Mouse (Mus musculus): ENCODE data around the gene Ttll5. TPM values are rescaled to one million over a fixed set of nuclear protein-coding genes. Genes with fewer than 3 reads are reported as not detected.

Gene Ttll5
- total RNA-seq, 2 experiments from 2014 or later: 42.3 to 47.3 TPM

DNA sequence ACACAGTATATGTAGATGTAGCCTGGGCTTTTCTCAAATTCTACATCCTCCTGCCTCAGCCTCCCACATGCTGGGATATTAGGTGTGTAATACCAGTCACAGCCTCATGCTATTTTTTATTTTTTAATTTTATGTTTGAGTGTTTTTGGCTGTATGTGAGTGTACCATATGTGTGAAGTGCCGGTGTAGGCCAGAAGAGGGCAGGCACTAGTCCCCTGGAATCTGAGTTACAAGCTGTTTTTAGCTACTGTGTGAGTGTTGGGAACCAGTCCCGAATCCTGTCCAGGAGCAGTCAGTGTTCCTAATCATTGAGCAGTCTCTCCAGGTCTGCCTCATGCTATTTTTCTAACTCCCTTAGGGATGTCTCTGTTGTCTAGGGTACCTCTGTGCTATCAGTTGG, 13.3 kb downstream of the Ttll5 start:
- no peak for DNase-seq (ENCODE audit: low spot score in 2 of 2)

DNA sequence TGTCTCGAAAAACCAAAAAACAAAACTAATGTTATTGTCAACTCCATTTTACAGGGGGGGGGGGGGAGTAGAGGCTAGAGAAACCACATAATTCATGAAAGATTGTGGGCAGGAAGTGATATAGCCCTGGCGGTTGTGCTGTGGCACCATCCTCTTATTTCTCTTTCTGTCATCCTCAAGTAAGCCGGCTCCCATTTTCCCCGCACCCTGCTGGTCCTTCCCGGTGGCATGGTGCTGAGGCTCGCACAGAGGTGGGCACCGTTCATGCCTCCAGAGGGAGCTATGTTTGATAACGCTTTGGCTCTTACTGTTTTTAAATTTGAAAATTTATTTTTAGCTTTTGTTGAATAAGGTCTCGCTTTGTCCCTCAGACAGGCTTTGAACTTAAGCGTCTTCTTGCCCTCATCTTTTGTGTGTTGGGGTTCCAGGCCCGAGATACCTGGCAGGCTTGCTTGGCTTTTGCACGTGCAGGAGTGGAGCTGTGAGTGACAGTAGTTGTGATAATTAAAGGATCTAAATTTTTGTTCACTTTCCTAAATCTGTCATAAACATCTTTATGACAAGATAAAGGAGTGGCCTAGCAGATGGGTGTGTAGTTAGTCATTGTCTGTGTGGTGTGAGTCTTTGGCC, 15.0 kb downstream of the Ttll5 start:
- DNase-seq (ENCODE audit: low spot score in 2 of 2): no peak

DNA sequence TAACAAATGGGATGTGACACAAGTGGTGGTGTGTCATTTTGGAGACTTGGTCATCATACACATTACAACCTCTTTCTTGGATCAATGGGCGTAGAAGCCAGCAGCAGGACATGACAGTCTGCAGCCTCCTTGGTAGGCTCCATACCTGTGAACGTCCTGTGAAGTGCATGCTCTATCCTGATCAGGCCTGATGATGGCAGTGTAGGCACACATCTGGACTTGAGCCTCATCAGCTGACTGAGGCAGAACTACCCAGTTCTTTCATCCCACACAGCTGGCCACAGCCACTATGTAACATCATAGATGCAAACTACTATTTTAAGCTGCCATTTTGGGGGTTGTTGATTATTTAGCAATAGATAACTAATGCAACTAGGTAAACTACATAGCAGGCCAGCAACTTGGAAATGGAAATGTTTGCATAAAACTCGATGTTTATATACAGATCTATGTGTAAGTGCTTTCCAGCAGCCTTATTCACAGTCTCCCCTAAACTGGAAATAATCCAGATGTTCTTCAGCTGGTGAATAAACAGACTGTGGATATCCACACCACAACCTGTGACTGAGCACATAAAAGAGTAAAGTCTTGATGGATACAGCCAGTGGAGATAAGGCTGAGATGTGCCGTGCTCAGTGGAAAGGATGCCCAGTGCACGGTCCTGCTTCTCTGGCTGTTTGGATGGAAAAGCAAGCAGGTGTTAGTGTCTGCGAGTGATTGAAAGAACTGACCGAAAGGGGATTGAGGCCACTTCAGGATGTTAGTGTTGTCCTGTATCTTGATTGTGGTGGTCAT, 23.9 kb downstream of the Ttll5 start:
- no peak for DNase-seq (ENCODE audit: low spot score in 2 of 2)

DNA sequence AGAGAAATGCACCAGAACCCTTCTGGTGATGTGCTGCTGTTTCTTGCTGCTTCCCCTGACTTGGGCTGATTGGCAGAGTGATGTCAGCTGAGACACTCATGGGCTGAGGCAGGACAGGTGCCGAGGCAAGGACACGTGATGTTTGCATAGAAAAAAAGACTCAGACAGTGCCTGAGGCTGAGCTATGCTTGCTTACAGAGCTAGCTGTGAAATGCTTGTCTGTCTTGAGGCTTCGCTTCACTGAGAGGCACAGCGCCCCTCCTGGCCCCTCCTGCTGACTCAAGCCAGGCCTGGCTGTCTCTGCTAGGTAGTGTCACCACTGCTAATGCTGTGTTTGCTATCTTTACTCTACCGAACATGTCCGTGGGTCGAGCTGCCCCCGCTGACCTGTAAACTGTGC, 26.2 kb downstream of the Ttll5 start:
- DNase-seq (ENCODE audit: low spot score in 2 of 2): no peak

DNA sequence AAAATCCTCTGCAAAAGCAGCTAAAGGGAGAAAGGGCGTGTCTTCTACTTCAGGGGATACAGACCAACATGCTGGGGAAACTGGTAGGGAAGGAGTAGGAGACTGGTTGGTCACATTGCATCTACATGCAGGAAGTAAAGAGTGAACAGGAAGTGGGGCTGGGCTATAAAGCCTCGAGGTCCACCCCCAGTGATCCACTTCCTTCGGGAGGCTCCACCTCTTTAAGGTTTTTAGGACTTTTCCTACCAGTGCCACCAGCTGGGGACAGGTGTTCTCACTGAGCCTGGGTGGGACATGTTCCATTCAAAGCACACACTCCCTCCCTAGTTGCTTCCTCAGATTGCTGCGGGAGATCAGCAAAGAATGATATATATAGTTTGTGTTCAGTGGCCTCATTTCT, 29.4 kb downstream of the Ttll5 start:
- DNase-seq (ENCODE audit: low spot score in 2 of 2): no peak

DNA sequence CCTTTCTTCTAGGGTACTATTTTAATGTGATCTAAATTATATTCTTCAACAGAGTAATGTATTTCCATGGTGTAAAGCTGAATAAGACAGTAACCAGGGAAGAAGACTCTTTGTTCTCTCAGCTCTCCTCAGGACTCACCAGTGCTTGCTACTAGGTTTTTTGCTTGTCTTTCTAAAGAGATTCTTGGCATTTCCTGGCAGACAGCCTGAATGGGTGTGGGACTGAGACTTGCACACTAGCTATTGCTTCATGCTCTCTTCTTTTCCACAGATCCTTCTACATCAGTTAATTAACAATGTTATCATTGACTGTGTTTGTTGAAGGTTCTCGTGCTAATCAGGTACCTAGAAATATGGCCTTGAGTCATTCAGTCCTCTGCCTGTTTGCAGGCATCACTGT, 29.8 kb downstream of the Ttll5 start:
- no peak for DNase-seq (ENCODE audit: low spot score in 2 of 2)

DNA sequence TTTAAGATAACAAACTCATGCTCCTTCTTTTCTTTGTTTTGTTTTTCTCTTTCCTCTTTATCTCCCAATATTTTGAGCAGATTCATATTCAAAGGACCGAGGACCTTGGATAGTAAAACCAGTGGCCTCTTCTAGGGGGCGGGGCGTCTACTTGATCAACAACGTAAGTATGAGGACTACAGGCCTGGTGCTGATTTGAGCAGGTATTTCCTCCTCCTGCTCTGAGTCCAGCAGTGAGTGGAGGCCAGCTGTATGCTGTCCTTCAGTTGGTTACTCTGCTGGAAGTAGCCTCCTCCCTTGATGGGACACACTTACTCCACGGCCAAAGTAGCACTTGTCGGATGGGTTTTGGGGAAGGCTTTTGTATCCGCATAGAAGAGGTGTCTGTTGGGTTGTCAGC, 32.8 kb downstream of the Ttll5 start:
- no peak for DNase-seq (ENCODE audit: low spot score in 2 of 2)

DNA sequence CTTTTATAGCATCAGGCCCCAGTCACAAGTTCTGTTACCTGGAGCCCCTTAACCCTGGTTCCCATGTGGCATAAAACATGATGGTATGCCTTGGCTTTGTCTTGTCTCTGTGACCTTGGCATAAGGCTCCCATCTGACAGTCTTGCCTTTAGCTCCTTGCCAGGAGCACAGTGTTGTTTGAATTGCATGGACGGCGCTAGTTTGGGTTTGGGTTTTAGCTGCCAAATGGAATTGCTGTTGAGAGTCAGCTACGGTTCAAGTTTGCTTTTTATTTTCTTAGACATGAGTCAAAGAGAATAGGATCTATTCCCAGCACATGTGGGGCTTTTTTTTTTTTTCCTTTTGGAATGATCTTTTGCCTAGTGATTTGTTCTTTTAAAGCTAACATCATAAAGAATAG, 34.7 kb downstream of the Ttll5 start:
- no peak for DNase-seq (ENCODE audit: low spot score in 2 of 2)

DNA sequence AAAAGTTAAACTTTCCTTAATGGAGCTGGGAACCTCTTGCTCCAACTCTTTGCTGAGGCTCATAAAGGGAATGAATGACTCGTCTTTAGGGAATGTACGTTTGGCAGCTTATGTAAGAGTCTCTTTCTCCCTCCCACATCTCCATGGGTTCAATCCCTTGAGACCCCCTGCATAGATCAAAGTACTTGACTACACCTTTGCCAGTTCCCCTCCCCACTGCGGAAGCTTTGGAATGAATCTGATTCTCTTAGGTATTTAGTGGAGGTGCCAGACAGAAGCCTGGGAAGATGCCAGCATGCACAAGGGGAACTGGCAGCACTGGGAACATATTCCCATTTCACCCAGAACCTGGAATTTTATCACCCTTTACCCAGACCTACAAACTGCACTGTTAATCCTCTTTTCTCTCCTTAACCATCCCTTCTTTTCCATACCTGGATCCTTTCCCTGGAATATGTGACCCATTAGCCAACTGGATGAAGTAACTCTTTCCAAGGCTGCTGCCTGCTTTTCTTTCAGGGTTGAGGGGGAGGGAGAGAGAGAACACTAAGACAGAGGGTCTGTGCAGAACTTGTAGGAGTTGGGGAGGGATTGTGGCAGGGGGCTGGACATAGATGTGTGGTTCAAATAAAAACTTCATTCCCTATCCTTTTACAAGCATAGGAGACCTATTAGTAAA, 35.2 kb downstream of the Ttll5 start:
- peak in 1 of 2 experiments; percentile 16 for DNase-seq (ENCODE audit: low spot score in 2 of 2)

DNA sequence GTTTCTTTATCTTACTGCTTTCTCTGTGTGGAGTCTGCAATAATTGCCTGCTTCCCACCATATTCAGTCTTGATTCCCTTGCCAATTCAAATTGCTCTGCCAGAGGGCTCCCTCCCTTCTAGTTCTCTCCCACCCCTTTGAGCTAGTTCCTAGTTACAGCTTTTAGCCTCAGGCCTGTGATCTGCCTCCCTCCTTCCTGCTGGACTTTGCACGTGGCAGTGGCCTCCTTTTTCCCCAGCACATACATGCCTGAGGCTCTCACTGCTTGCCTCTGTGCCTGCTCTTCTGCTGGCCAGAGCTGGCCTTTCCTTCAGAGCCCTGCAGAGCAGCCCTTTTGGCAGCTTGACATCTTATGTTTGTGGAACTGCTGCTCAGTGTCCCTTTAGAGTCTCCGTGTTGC, 38.1 kb downstream of the Ttll5 start:
- DNase-seq (ENCODE audit: low spot score in 2 of 2): peak in 1 of 2 experiments; percentile 20

DNA sequence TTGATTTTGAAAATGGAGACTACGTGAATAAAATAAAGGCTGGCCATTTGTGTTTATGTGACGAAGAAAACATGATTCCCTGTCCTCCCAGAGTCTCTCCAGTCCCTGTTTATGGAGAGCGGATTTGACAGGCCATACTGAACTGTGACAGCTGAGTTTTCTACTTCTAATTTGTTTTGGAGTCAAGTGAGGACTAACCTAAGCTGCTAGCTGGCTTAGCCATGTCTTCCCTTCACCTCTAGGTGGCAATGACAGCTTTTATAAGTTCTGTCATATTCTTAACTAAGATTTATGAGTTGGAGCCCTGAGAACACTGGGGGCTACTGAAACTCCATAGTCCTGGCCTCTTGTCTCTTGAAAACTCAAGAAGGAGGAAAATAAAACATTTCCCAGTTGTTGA, 41.1 kb downstream of the Ttll5 start:
- peak in 1 of 2 experiments; percentile 43 for DNase-seq (ENCODE audit: low spot score in 2 of 2)

DNA sequence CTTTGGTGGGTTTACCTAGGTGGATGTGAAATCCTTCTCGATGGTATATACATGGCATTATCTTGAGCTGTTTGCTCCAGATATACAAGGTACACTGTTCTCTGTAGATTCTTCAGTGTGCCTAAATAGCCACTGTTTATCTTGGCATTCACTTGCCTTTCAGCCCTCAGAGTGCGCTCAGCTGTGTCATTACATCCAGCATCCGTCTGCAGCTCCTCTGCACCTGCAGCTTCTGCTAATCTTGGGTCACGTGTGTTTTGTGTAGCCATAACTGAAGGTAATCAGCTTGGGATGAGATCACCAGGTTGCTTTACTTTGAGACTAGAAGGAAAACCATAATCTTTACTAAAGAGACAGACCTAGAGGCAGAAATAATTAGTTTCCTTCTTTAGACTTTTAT, 42.2 kb downstream of the Ttll5 start:
- no peak for DNase-seq (ENCODE audit: low spot score in 2 of 2)

DNA sequence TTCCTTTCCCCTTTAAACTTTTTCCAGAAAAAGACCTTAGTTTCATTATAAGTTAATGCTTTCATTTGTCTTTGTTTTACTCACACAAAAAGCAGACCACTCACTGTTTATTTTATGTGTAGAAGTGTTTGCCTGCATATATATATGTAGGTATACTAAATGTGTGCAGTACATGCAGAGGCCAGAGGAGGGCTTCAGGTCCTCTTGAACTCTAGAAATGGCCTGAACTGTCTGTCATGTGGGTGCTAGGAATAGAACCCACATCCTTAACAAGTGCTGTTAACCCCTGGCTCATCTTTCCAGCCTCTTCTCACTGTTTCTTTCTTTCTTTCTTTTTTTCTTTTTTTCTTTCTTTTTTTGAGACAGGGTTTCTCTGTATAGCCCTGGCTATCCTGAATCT, 42.7 kb downstream of the Ttll5 start:
- DNase-seq (ENCODE audit: low spot score in 2 of 2): no peak

DNA sequence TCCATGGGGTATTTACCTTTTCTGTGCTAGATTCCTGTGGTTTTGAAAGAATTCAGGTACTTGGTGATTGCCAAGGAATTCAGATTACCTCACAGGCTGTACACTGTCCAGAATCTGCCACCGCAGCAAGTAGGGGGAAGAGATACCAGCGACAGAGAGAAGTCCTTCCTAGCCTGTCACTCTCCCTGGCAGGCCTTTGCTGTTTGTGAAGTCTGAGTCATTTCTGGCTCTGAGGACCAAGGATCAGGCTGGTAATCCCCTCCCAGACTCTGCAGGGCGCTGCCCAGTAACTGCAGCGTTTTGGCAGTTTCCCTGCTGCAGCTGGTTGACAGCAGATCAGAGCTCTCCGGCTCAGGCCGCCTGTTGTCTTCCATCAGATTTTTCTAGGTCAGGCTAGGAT, 45.0 kb downstream of the Ttll5 start:
- peak in 1 of 2 experiments; percentile 42 for DNase-seq (ENCODE audit: low spot score in 2 of 2)

DNA sequence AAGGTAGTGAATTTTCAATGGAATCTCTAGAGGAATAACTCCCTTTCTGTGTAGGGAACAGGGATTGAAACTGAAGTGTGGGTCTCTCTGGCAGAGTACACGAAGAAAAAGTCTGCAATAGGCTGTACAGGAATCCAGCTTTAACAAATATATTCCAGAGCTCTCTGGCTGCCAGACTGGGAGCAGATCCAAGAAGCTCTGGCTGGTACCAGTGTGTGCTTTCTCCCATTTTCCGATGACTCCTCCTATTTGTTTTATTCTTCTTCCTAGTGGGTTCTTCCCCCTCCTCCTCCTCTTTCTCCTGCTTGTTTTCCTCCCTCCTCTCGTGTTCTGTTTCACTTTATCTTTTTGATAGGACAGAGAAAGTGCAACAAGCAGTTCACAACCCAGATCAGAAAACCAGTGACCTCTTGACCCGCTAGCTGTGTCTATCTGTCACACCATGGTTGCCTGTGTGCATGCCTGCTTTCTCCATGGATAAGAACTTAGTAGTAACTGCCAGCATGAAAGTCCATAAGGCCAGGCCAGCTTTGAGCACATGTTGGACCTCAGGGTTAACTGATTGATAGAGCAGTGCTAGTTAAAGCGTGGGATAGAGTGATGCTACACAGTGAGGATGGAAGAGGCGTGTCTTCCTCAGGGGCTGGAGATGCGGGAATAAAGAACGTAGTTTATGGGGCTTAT, 55.3 kb downstream of the Ttll5 start:
- peak; percentile 46 to 83 for DNase-seq (ENCODE audit: low spot score in 2 of 2)

DNA sequence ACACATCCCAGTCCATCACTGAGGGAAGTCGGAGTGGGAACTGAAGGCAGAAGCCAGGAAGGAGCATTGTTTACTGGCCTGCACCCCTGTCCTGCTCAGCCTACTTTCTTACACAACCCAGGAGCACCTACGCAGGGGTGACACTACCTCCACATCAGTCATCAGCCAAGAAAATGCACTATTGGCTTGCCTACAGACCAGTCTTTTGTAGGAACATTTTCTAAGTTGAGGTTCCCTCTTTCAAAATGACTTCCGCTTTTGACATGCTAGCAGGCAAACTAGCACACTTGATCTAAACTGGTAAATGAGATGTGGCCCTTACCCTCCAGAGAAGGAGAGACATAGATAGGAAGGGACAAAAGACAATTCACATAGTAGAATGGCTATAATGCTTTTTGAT, 60.6 kb downstream of the Ttll5 start:
- DNase-seq (ENCODE audit: low spot score in 2 of 2): no peak

DNA sequence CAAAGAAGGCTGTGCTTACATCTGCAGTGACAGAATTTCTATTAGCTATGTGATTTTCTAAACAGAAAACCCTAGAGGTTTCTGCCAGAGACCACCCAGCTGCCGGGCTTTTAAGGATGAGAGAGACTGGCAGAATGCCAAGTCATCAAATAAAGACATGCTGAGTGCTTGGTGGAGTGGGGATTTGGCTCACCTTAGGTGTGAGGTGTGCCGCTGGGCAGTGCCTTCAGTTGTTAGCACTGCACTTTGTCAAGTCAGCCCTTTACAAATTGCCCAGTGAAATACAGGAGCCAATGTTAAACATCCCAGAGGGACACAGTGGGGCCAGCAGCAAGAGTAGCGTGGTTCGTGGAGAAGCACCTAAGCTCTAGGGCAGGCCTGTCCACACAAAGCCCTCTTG, 65.6 kb downstream of the Ttll5 start:
- DNase-seq (ENCODE audit: low spot score in 2 of 2): no peak

DNA sequence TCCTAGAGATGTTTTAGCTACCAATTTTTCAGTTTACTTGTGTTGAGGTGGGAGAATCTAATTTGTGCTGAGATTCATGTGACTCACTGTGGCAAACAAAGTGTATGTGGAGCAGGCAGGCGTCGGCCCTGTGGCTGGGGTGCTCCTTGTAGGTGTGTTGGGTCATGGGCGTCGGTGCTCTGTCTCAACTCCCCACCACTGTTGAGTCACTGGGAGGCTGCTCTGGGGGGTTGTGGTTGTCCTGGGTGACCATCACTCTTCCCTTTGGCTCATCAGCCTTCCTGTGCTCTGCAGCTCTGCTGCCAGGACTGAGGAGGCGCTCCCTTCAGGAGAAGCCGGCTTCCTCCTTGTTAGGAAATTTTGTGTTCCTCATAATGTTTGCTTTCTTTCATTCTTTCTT, 79.5 kb downstream of the Ttll5 start:
- no peak for DNase-seq (ENCODE audit: low spot score in 2 of 2)

DNA sequence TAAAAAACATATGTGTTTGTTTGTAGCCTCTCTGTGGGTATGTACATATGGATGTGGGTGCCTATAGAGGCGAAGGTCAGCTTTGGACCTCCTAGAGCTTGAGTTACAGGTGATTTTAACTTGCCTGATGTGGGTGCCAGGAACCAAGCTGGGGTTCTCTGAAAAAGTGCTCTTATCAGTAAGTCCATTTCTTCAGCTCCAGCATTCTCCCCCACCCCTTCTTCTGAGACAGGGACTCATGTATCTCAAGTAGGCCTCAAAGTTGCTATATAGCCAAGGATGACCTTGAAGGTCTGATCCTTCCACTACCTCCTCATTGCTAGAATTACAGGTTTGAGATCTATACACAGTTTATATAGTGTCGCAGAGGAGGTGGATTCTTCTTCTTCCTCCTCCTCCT, 81.2 kb downstream of the Ttll5 start:
- no peak for DNase-seq (ENCODE audit: low spot score in 2 of 2)

DNA sequence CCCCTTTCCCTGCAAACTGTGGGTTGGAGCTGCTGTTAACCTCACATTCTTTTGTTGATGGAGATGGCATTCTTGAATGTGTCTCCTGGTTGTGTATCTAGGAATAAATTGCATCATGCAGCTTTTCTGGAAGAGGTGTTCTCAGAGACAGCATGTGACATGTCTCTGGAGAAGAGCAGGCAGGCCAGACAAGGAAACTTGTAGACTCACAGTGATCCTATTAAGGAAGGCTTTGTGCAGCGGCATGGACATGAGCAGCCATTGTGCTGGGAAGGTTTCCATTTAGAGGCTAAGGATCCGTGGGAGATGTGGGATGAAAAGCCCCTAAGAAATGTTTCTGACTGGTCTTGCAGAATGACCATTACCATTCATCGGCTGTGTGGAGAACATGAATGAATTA, 83.4 kb downstream of the Ttll5 start:
- DNase-seq (ENCODE audit: low spot score in 2 of 2): no peak

DNA sequence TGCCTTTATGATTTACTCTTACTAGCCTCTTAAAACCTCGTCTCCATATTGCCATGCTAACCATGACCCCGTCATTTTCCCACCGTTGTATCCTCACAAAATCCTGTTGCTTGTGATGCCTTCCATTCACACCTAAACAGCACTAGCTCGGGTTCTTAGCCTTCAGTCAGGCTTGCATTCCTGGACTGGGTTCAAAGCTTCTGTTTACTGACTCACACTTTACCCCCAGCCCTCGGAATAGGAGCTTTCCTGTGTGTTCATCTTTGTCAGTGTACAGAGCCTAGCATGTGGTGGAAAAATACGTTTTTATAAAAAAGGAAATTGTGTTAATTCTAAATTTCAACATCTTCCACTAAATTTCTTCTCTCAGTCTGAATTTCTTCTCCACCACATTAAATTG, 86.4 kb downstream of the Ttll5 start:
- DNase-seq (ENCODE audit: low spot score in 2 of 2): no peak
